Mouse (Mus musculus): Measurements from ENCODE around the gene Vmn2r77. TPM values are rescaled to one million over a fixed set of nuclear protein-coding genes. Genes with fewer than 3 reads are reported as not detected.

Vmn2r77 gene
- not detected for total RNA-seq (2023)

GRCm38 (mm10) chr7:86794727-86795126, at the start of gene Vmn2r77:
Gene Vmn2r77, plus strand, starts transcription at chr7:86795027.

GRCm38 (mm10) chr7:86775617-86776325, 19.1 kb upstream of the Vmn2r77 start, which contains the start of gene Folh1:
Gene Folh1, minus strand, starts transcription at chr7:86775943.

Other genes starting within 250 kb of the Vmn2r77 start
- gene Olfr295, start 211.2 kb upstream of the Vmn2r77 start, total RNA-seq (2023): not detected
- not detected for gene Olfr294, start 178.4 kb upstream of the Vmn2r77 start, total RNA-seq (2023)
- not detected for gene Olfr293, start 146.0 kb upstream of the Vmn2r77 start, total RNA-seq (2023)
- not detected for gene Olfr292, start 106.7 kb upstream of the Vmn2r77 start, total RNA-seq (2023)
- not detected for gene Folh1, start 19.1 kb upstream of the Vmn2r77 start, total RNA-seq (2023)
- gene Vmn2r78, start 120.1 kb downstream of the Vmn2r77 start, total RNA-seq (2023): not detected
- gene Vmn2r79, start 201.1 kb downstream of the Vmn2r77 start, total RNA-seq (2023): not detected

Measured in T-cell, adult 66 days (primary cell).